Mouse (Mus musculus) heart, postnatal 0 days (tissue): ENCODE results near the gene Rnf157.

Experiments
- CTCF ChIP-seq: IDR thresholded peaks from 2 replicates; pipeline ENCODE4 v1.5.1; 2016; ENCODE audit warnings: antibody characterized with exemption, control low read depth, low read depth
- EP300 ChIP-seq: IDR thresholded peaks from 2 replicates; pipeline ENCODE4 v1.6.1; 2016; ENCODE audit warnings: antibody characterized with exemption, low read depth

DNA sequence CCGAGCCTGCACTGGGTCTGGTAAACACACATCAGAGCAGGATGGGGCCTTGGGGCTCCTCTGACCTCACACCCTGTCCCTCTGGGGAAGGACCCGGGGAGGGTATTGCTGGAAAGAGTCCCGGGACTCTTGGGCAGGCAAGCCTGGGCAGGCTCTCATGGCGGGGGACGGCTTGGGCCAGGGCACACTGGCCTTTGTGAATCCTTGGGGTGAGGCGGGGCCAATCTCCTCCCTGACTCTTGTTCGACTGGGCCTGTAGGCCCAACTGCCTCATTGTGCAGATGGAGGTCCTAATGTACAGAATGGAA lies 82.7 kb downstream of the Rnf157 start:
- TF ChIP-seq EP300 (no peak), CTCF (no peak)
